Mouse (Mus musculus) B cell, adult 62 days (primary cell): ENCODE measurements around the gene Calhm3. TPM values are rescaled to one million over a fixed set of nuclear protein-coding genes. Genes with fewer than 3 reads are reported as not detected.

Experiments
- total RNA-seq: library from RNA; stranded (reverse); gene quantifications from 4 replicates; pipeline ENCODE4 v1.2.4, GENCODE M21; 2023

Calhm3 gene
- not detected in 4 replicates for total RNA-seq

GRCm38 (mm10) chr19:47157664-47158063, at the start of gene Calhm3:
Gene Calhm3 (minus strand): TSS chr19:47157764.

GRCm38 (mm10) chr19:47178431-47179271, 21.1 kb upstream of the Calhm3 start, which contains the start of gene Neurl1a:
Gene Neurl1a (plus strand): TSS chr19:47178820.

GRCm38 (mm10) chr19:47144154-47144553, 13.4 kb downstream of the Calhm3 start, which contains the start of gene Calhm1:
Gene Calhm1 (minus strand): TSS chr19:47144254.

GRCm38 (mm10) chr19:47137771-47138421, 19.7 kb downstream of the Calhm3 start, which contains the start of gene Calhm2:
Gene Calhm2 (minus strand): TSS chr19:47138294.

Other genes starting within 250 kb of the Calhm3 start
- gene Ina, start 143.1 kb downstream of the Calhm3 start, total RNA-seq, result not detected in 4 replicates
- gene Nt5c2, start 142.6 kb downstream of the Calhm3 start, total RNA-seq, result 82.4 to 109 TPM (median 95.3 TPM) in 4 replicates
- gene Pcgf6, start 106.9 kb downstream of the Calhm3 start, total RNA-seq, result 18.3 to 23.0 TPM (median 21.5 TPM) in 4 replicates
- 12.3 to 12.6 TPM (median 12.4 TPM) in 4 replicates for gene Taf5, start 90.0 kb downstream of the Calhm3 start, total RNA-seq
- gene Usmg5, start 67.1 kb downstream of the Calhm3 start, total RNA-seq, result 199 to 228 TPM (median 203 TPM) in 4 replicates
- gene Pdcd11, start 67.0 kb downstream of the Calhm3 start, total RNA-seq, result 48.0 to 54.7 TPM (median 53.3 TPM) in 4 replicates
- gene Calhm2, start 19.5 kb downstream of the Calhm3 start, total RNA-seq, result 42.7 to 48.6 TPM (median 43.9 TPM) in 4 replicates
- gene Calhm1, start 13.5 kb downstream of the Calhm3 start, total RNA-seq, result not detected in 4 replicates
- 0.58 TPM in 1 of 4 replicates, not detected in the others for gene Neurl1a, start 21.1 kb upstream of the Calhm3 start, total RNA-seq